Mouse (Mus musculus): Measurements from ENCODE around the gene Mmp11.

Mmp11 gene

GRCm38 (mm10) chr10:75935680-75936541 lies at the start of gene Mmp11:
TSS of gene Mmp11 (minus strand) at chr10:75936496.
- DNase-seq (ENCODE audit: low read depth, low spot score): peak; percentile 77

- no peak for DNase-seq (ENCODE audit: low read depth, low spot score)
Observed at GRCm38 (mm10) chr10:75979432-75979831, 43.1 kb upstream of the Mmp11 start.

DNA sequence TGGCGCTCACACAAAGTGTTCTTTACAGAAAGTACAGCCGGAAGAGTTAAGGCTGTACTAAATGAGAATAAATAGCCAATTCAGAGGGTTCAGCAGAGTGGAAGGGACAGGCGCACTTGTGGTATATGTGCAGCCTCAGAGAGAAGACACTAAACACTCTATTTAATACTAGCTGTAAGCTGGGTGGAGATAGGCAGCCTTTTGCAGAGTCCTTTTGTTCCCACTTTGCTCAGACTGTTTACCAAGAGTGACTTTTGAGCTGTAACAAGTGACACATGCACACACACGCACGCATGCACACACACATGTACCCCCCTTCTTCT lies 42.5 kb upstream of the Mmp11 start:
- no peak for DNase-seq (ENCODE audit: low read depth, low spot score)

DNA sequence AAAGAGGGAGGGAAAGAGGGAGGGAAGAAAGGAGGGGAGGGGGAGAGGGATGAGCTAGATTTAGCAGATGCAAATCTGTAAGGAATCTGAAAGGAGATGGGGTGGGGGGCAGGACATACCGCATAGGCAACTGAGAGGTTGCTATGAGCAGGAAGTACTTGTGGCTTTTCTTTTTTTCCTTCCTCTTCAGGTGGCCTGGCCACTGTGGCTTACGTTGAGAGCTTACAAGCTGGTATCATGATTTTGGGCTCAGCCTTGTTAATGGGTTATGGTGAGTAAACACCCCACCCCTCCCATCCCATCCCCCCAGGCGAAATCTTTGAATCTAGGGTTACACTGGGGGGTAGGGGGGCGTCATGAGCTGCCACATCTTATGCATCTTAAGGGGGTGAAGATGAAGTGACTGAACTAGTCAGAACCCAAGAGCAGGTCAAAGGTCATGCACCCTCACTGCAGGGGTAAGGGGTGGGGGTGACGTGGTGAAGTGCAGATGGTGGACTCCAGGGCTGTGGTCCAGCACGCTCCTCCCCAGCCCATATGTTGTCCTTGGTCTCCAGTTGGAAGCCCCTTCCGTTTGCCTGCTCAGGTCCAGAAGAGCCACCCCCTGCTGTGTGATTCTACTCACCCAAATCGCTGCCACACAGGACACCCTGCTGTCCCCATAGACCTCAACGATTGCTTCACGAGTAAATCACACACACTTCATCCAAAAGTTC lies 42.0 kb upstream of the Mmp11 start:
- DNase-seq (ENCODE audit: low read depth, low spot score): no peak

DNA sequence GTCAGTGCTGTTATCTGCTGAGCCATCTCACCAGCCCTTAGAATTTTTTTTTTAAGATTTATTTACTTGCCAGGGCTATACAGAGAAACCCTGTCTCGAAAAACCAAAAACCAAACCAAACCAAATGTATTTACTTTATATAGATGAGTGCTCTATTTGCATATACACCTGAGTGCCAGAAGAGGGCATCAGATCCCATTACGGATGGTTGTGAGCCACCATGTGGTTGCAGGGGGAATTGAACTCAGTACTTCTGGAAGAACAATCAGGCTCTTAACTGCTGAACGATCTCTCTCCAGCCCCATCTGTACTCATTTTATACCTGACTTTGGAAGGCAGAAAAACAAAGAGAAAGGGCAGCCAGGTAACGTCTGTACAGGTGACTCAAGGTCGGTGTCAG lies 38.9 kb upstream of the Mmp11 start:
- no peak for DNase-seq (ENCODE audit: low read depth, low spot score)

GRCm38 (mm10) chr10:75973846-75974245 lies 37.5 kb upstream of the Mmp11 start:
- DNase-seq (ENCODE audit: low read depth, low spot score): no peak

DNA sequence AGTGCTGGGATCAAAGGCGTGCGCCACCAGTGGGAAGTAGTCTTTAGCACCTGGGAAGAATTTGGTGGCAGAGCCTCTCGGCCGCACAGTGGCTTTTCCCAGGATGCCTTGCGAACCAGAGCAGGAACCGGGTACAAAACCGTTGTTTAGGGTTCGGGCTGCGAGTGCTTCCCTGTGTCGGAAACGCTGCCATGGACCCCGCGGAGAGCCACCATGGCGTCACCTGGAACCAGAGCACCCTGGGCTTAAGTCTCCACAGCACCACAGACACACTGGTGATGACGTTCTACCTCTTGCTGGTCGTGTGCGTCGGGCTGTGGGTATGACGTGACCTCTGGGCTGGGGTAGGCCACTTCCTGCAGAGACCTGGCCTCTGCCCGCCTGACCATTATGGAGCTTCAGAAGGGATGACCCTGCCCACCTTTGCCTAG lies 18.1 kb upstream of the Mmp11 start, which contains the start of gene Gm5134:
Gm5134 (plus strand) TSS at position 134 of the 431 bp plus-strand sequence.
- no peak for DNase-seq (ENCODE audit: low read depth, low spot score)

DNA sequence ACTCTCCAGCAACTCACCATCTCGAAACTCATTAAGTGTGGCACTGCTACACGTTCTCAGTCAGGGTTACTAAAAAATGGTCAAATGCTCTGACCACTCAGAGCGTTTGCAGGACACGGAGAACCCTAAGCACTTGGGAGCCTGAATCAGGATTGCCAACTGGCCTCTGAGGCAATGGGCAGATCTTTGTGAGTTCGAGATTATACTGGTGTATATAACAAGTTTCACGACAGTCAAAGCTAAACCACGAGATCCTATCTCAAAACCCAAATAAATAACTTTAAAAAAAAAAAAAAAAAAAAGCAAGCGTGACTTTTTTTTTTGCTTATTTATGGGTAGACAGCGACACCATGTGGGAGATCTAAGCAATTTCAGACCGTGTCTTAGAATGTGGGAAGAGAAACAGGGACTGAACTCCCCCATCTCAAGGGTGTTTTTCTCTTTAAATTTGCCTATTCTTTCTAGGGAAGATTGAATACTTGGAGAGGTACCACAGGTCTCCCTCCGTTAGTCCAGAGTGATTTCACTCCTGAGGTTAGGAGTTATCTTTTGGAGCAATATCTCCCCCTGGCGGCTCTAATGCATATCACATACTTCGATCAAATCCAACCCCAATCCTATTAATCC lies 15.2 kb upstream of the Mmp11 start:
- DNase-seq (ENCODE audit: low read depth, low spot score): peak; percentile 68

DNA sequence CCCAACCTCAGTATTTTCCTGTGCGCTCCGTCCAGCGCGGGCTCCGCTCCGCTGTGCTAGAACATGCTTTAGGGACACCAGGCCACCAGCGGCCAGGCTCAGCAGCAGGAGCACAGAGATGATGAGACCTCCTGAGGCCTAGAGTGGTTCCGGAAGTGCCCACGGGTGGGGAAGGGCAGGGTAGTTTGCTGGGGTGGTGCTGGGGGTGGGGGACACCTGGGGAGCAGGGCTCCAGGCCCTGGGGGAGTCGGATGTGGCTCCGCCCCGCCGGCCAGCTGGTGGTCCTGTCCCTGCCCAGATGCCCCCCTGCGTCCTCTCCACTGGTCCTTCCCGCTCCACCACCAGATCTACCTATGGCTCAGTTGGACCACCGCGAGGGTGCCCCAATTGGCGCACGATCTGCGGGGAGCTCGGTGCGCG lies 14.5 kb upstream of the Mmp11 start:
- DNase-seq (ENCODE audit: low read depth, low spot score): no peak

- DNase-seq (ENCODE audit: low read depth, low spot score): no peak
Observed at GRCm38 (mm10) chr10:75949053-75950045, 13.1 kb upstream of the Mmp11 start.

- no peak for DNase-seq (ENCODE audit: low read depth, low spot score)
Observed at GRCm38 (mm10) chr10:75948079-75948478, 11.8 kb upstream of the Mmp11 start.

GRCm38 (mm10) chr10:75945896-75946295 lies 9.6 kb upstream of the Mmp11 start:
- DNase-seq (ENCODE audit: low read depth, low spot score): no peak

DNA sequence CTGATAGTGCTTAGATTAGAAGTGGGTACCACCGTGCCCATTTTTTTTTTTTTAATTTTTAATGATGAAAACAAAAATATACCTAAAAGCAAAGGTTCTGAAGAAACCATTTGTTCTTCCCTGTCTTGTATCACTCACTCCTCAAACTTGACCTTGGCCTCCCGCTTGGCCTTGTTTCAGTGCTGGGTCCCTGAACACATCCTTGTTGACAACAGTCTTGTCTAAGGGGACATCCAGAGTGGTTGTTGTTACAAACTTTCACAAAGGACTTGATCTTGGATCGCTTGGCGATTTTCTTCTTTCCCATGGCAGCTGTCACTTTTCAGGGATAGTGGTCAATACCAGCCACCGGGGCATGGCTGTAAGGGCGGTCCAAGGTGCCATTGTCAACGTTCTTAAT lies 8.9 kb upstream of the Mmp11 start:
- DNase-seq (ENCODE audit: low read depth, low spot score): no peak

DNA sequence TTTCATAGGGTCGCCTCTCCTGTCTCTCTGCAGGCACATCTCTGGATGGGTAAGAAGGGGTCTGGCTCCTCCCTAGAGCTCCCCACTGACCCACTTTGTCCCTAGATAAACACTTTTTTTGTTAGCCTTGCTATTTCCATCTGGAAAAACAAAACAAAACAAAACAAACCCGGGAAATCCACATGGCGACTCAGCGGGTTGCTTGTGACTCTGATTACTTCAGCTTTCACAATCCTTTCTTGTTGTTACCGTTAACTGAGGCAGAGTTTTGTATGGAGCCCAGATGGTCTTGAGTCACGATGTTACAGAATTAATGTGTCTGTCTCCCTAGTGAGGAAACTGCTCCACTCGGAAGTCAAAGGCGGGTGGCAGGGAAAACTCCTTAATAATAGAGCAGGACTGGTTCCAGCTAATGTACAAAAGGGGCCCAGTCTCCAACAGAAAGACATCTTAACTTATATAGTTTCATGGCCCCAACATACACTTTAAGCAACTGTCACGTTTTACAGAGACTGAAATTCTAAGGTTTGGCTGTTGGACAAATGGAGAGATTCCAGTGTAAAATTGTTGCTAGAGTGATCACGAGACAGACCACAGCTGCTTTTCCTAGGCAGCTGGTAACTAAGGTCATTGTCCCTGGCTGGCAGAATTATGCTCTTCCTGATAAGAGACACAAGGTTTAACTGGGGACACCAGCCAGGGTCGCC lies 7.9 kb upstream of the Mmp11 start:
- no peak for DNase-seq (ENCODE audit: low read depth, low spot score)

DNA sequence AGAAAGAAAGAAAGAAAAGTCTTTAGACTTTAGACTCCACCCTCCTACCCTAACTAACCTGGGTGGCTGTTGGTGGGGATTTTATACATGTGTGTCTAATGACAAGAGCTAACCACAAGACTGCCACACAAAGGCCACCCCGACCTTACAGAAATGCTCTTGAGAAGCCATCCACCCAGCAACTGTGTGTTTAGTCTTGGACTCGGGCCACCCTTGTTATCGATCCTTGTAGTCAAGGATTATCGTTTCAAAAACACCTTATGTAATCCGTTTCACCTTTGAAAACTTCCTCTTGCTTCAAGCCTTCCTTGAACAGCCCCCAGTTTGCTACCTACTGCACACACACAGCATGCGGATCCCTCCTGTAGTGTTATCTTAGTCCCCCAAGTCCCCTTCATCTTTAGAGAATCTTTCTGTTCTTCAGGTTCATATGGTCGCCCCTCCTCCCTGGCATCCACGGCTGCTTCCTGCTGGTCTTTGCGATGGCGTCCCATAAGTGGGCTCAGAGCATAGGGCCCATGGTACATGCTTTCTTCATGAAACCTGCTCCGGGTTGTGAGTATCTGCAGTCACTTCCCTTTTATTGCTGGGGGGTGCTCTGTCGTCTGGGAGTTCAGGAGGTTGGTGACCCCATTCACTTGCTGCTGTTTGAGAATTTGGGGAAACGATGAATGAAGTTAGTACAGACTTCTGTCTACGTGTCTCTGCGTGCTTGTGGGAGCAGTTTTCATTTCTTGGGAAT lies 6.6 kb upstream of the Mmp11 start, which contains the start of gene Vpreb3:
Vpreb3 (plus strand) TSS at position 322 of the 742 bp plus-strand sequence.
- DNase-seq (ENCODE audit: low read depth, low spot score): no peak

DNA sequence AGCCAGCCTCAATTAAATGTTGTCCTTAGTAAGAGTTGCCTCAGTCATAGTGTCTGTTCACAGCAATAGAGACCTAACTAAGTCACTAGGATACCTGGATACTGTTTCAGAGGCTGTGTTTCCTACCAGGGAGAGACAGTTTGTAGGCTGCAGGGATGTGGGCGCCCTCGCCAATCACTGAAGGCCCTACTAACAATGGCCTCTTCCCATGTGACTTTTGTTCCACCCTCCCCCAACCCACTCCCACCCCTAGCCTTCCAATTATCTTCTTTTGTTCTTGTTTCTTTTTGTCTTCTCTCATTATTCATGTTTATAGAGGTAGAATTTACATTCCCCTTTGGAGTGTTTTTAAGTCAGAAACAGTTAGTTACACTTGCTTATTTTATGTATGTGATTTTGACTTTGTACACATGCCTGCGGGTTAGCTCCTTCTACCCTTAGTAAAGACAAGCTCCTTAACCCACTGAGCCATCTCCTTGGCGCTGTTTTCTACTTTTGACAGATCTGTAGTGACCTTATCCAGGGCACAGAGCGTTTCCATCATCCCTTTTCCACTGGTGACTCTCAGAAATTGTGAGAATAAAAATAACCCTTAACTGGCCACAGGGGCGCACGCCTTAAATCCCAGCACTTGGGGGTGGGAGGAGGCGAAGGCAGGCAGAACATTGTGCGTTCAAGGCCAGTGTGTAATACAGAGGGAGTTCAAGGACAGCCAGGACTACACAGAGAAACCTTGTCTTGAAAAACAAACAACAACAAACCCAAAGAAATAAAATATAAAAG lies 4.9 kb upstream of the Mmp11 start:
- no peak for DNase-seq (ENCODE audit: low read depth, low spot score)

GRCm38 (mm10) chr10:75940520-75940919 lies 4.2 kb upstream of the Mmp11 start, which contains the start of gene Gm867:
TSS of gene Gm867 (minus strand) at chr10:75940672.
- DNase-seq (ENCODE audit: low read depth, low spot score): no peak

GRCm38 (mm10) chr10:75939481-75940234 lies 3.4 kb upstream of the Mmp11 start:
- DNase-seq (ENCODE audit: low read depth, low spot score): no peak

All from forelimb bud, embryonic 11.5 days (tissue).